Mouse (Mus musculus) intestine, embryonic 14.5 days (tissue): ENCODE measurements at regions not wholly inside any gene's neighbourhood (a gene's known extent, or its start where the extent isn't known, plus 50 kb on each side); places are given as distances from the start of the nearest gene placed in this dataset.

ENCODE experiments used
- ATAC-seq: fragments of 200-750 bp; cut with Nextera tagmentation; replicated peaks from 2 replicates; pipeline ENCODE4 v1.8.0; 2017; ENCODE audit warnings: low read depth, moderate number of reproducible peaks, moderate TSS enrichment, moderate library complexity; ENCODE audit not compliant: low FRiP score, low TSS enrichment
- DNase-seq: peaks from one replicate; pipeline ENCODE4 v3.0.0-alpha.2; 2018; ENCODE audit warnings: low spot score
- H3K27ac ChIP-seq: fragments of 300-500 bp; sonication (generic); 2 replicates; pipeline ENCODE4 v1.5.1; 2014; ENCODE audit warnings: low read depth, mild to moderate bottlenecking, control low read depth
- H3K27me3 ChIP-seq: fragments of 300-500 bp; sonication (generic); replicated peaks from 2 replicates; pipeline ENCODE4 v1.6.1; 2014; ENCODE audit warnings: low read length, control low read depth; ENCODE audit not compliant: control insufficient read depth, insufficient read depth
- H3K36me3 ChIP-seq: fragments of 300-500 bp; sonication (generic); 2 replicates; pipeline ENCODE4 v1.6.1; 2014; ENCODE audit warnings: low read length, control low read depth; ENCODE audit not compliant: control insufficient read depth, insufficient read depth
- H3K4me1 ChIP-seq: fragments of 300-500 bp; sonication (generic); replicated peaks from 2 replicates; pipeline ENCODE4 v1.6.1; 2014; ENCODE audit warnings: low read length, control low read depth, mixed read lengths; ENCODE audit not compliant: control insufficient read depth, insufficient read depth
- H3K4me2 ChIP-seq: fragments of 300-500 bp; sonication (generic); 2 replicates; pipeline ENCODE4 v1.6.1; 2014; ENCODE audit warnings: low read length
- H3K4me3 ChIP-seq: fragments of 300-500 bp; sonication (generic); 2 replicates; pipeline ENCODE4 v1.5.1; 2014; ENCODE audit warnings: low read depth, low read length, control low read depth, mixed read lengths
- H3K9ac ChIP-seq: fragments of 300-500 bp; sonication (generic); 2 replicates; pipeline ENCODE4 v1.6.1; 2014; ENCODE audit warnings: mild to moderate bottlenecking, low read length
- H3K9me3 ChIP-seq: fragments of 300-500 bp; sonication (generic); 2 replicates; pipeline ENCODE4 v1.6.1; 2016; ENCODE audit warnings: low read length, control low read depth; ENCODE audit not compliant: control insufficient read depth
- WGBS: fragments of 180-500 bp; shearing (Covaris S2); extraction: QIAGEN DNeasy Blood & Tissue Kit; methylation state at CpG from one replicate; pipeline ENCODE4 v1.1.7; 2014; 5-methylcytosine and 5-hydroxymethylcytosine counted together

- Histone ChIP-seq H3K27ac (no peak overlapping the region), H3K4me2 (no peak overlapping the region), H3K36me3 (no peaks in the 10 kb centered on the region), H3K9me3 (no peaks in the 10 kb centered on the region), H3K27me3 (no peaks in the 10 kb centered on the region), H3K4me1 (no peaks in the 10 kb centered on the region), H3K4me3 (no peak overlapping the region), H3K9ac (no peak overlapping the region)
- ATAC-seq = no peak
- 66% methylated on average over 6 of the region's 6 CpGs for WGBS
- no peak for DNase-seq
Observed at GRCm38 (mm10) chr14:100630197-100630596, 345.7 kb upstream of the Klf12 start.

GRCm38 (mm10) chr14:100627523-100627922, 343.0 kb upstream of the Klf12 start:
- Histone ChIP-seq H3K27ac (no peak overlapping the region), H3K4me2 (no peak overlapping the region), H3K4me3 (no peak overlapping the region), H3K9me3 (no peaks in the 10 kb centered on the region), H3K27me3 (no peaks in the 10 kb centered on the region), H3K9ac (no peak overlapping the region), H3K4me1 (no peaks in the 10 kb centered on the region), H3K36me3 (no peaks in the 10 kb centered on the region)
- 54% methylated on average over 2 of the region's 2 CpGs for WGBS
- no peak for ATAC-seq
- DNase-seq = no peak

GRCm38 (mm10) chr14:100619656-100620030, 335.2 kb upstream of the Klf12 start:
- Histone ChIP-seq H3K36me3 (no peaks in the 10 kb centered on the region), H3K9me3 (no peaks in the 10 kb centered on the region), H3K4me3 (no peak overlapping the region), H3K4me1 (0 out of 2 replicates have a peak, but pooled peaks cover 5% of the 10 kb centered on the region), H3K27me3 (no peaks in the 10 kb centered on the region), H3K27ac (no peak overlapping the region), H3K9ac (no peak overlapping the region), H3K4me2 (no peak overlapping the region)
- 70% methylated on average over 1 of the region's 1 CpGs for WGBS
- DNase-seq = no peak
- no peak for ATAC-seq

GRCm38 (mm10) chr14:100618793-100619655, 334.5 kb upstream of the Klf12 start:
- WGBS = 57% methylated on average over 12 of the region's 12 CpGs
- H3K36me3 ChIP-seq = no peaks in the 10 kb centered on the region
- ATAC-seq (no peak), DNase-seq (no peak)
- 0 out of 2 replicates have a peak, but pooled peaks cover 5% of the 10 kb centered on the region for H3K4me1 ChIP-seq
- no peak overlapping the region for H3K4me3 ChIP-seq
- no peak overlapping the region for H3K9ac ChIP-seq
- no peaks in the 10 kb centered on the region for H3K9me3 ChIP-seq
- no peak overlapping the region for H3K4me2 ChIP-seq
- no peak overlapping the region for H3K27ac ChIP-seq
- no peaks in the 10 kb centered on the region for H3K27me3 ChIP-seq

- Histone ChIP-seq H3K27ac (no peak overlapping the region), H3K9me3 (no peaks in the 10 kb centered on the region), H3K4me1 (no peaks in the 10 kb centered on the region)
Observed at GRCm38 (mm10) chr14:100610017-100610760, 325.7 kb upstream of the Klf12 start.

GRCm38 (mm10) chr14:100607109-100607508, 322.6 kb upstream of the Klf12 start:
- H3K9me3 ChIP-seq = no peaks in the 10 kb centered on the region
- no peaks in the 10 kb centered on the region for H3K36me3 ChIP-seq
- H3K27ac ChIP-seq = no peak overlapping the region
- no peaks in the 10 kb centered on the region for H3K4me1 ChIP-seq
- DNase-seq (no peak), ATAC-seq (no peak)
- 89% methylated on average over 4 of the region's 4 CpGs for WGBS
- no peaks in the 10 kb centered on the region for H3K27me3 ChIP-seq
- no peak overlapping the region for H3K4me3 ChIP-seq
- no peak overlapping the region for H3K9ac ChIP-seq
- H3K4me2 ChIP-seq = no peak overlapping the region

More at GRCm38 (mm10) chr14:100610017-100610760, 325.7 kb upstream of the Klf12 start:
- no peak overlapping the region for H3K4me3 ChIP-seq
- no peaks in the 10 kb centered on the region for H3K27me3 ChIP-seq
- H3K4me2 ChIP-seq = no peak overlapping the region
- no peak for ATAC-seq
- no peak for DNase-seq
- WGBS = 89% methylated on average over 1 of the region's 1 CpGs
- H3K36me3 ChIP-seq = no peaks in the 10 kb centered on the region
- no peak overlapping the region for H3K9ac ChIP-seq

GRCm38 (mm10) chr14:100600886-100601451, 316.5 kb upstream of the Klf12 start:
- Histone ChIP-seq H3K36me3 (no peaks in the 10 kb centered on the region), H3K4me2 (no peak overlapping the region), H3K9me3 (no peaks in the 10 kb centered on the region), H3K27me3 (no peaks in the 10 kb centered on the region), H3K4me3 (no peak overlapping the region), H3K4me1 (no peaks in the 10 kb centered on the region), H3K9ac (no peak overlapping the region), H3K27ac (no peak overlapping the region)
- 36% methylated on average over 7 of the region's 7 CpGs for WGBS
- DNase-seq = no peak
- no peak for ATAC-seq

GRCm38 (mm10) chr14:100570026-100570425, 285.5 kb upstream of the Klf12 start:
- Histone ChIP-seq H3K27ac (no peak overlapping the region), H3K9me3 (no peaks in the 10 kb centered on the region), H3K4me2 (no peak overlapping the region), H3K4me3 (no peak overlapping the region), H3K36me3 (no peaks in the 10 kb centered on the region), H3K27me3 (no peaks in the 10 kb centered on the region), H3K9ac (no peak overlapping the region), H3K4me1 (no peaks in the 10 kb centered on the region)
- DNase-seq (no peak), ATAC-seq (no peak)
